Mouse (Mus musculus) stomach, embryonic 16.5 days (tissue): ENCODE measurements at regions not wholly inside any gene's neighbourhood (a gene's known extent, or its start where the extent isn't known, plus 50 kb on each side); places are given as distances from the start of the nearest gene placed in this dataset.
A peak's percentile ranks its signal among the peaks of the same experiment; 100 is the strongest.

Source experiments
- ATAC-seq: fragments of 200-750 bp; cut with Nextera tagmentation; 2 replicates; pipeline ENCODE4 v1.8.0; 2017; ENCODE audit warnings: moderate number of reproducible peaks, moderate TSS enrichment; ENCODE audit not compliant: insufficient read depth, low FRiP score
- H3K27ac ChIP-seq: fragments of 300-500 bp; sonication (generic); 2 replicates; pipeline ENCODE4 v1.5.1; 2014; ENCODE audit warnings: low read length
- H3K27me3 ChIP-seq: fragments of 300-500 bp; sonication (generic); 2 replicates; pipeline ENCODE4 v1.6.1; 2014; ENCODE audit warnings: low read length, control low read depth, mixed read lengths; ENCODE audit not compliant: control insufficient read depth, insufficient read depth
- H3K36me3 ChIP-seq: fragments of 300-500 bp; sonication (generic); 2 replicates; pipeline ENCODE4 v1.6.1; 2014; ENCODE audit warnings: low read length; ENCODE audit not compliant: control insufficient read depth, insufficient read depth
- H3K4me1 ChIP-seq: fragments of 300-500 bp; sonication (generic); 2 replicates; pipeline ENCODE4 v1.6.1; 2014; ENCODE audit warnings: low read length, control low read depth, mixed read lengths; ENCODE audit not compliant: control insufficient read depth, insufficient read depth
- H3K4me2 ChIP-seq: fragments of 300-500 bp; sonication (generic); 2 replicates; pipeline ENCODE4 v1.6.1; 2014; ENCODE audit warnings: low read depth, low read length, mixed read lengths
- H3K4me3 ChIP-seq: fragments of 300-500 bp; sonication (generic); replicated peaks from 2 replicates; pipeline ENCODE4 v1.5.1; 2014; ENCODE audit warnings: mild to moderate bottlenecking, low read length
- H3K9ac ChIP-seq: fragments of 300-500 bp; sonication (generic); 2 replicates; pipeline ENCODE4 v1.6.1; 2014; ENCODE audit warnings: low read length
- H3K9me3 ChIP-seq: fragments of 300-500 bp; sonication (generic); replicated peaks from 2 replicates; pipeline ENCODE4 v1.6.1; 2016; ENCODE audit warnings: low read length, control low read depth; ENCODE audit not compliant: control insufficient read depth
- WGBS: fragments of 180-500 bp; shearing (Covaris S2); extraction: QIAGEN DNeasy Blood & Tissue Kit; methylation state at CpG from one replicate; pipeline ENCODE4 v1.1.7; 2014; 5-methylcytosine and 5-hydroxymethylcytosine counted together

- H3K27ac ChIP-seq = no peak overlapping the region
- no peaks in the 10 kb centered on the region for H3K4me1 ChIP-seq
- no peak overlapping the region for H3K4me3 ChIP-seq
- no peaks in the 10 kb centered on the region for H3K27me3 ChIP-seq
- no peak overlapping the region for H3K4me2 ChIP-seq
- no peaks in the 10 kb centered on the region for H3K9me3 ChIP-seq
- WGBS = 28% methylated on average over 3 of the region's 3 CpGs
- ATAC-seq = no peak
- no peaks in the 10 kb centered on the region for H3K36me3 ChIP-seq
- no peak overlapping the region for H3K9ac ChIP-seq
Observed at GRCm38 (mm10) chr5:149815879-149816278, 137.8 kb downstream of the B3glct start.

- no peak for ATAC-seq
- Histone ChIP-seq H3K27ac (no peak overlapping the region), H3K27me3 (no peaks in the 10 kb centered on the region), H3K9ac (no peak overlapping the region), H3K36me3 (no peaks in the 10 kb centered on the region), H3K9me3 (no peaks in the 10 kb centered on the region), H3K4me1 (no peaks in the 10 kb centered on the region), H3K4me3 (no peak overlapping the region), H3K4me2 (no peak overlapping the region)
- WGBS = 47% methylated on average over 6 of the region's 6 CpGs
Observed at GRCm38 (mm10) chr5:149818812-149819211, 140.8 kb downstream of the B3glct start.

GRCm38 (mm10) chr5:149823821-149824220, 145.8 kb downstream of the B3glct start:
- Histone ChIP-seq H3K4me1 (no peaks in the 10 kb centered on the region), H3K36me3 (no peaks in the 10 kb centered on the region), H3K4me2 (no peak overlapping the region), H3K27me3 (no peaks in the 10 kb centered on the region), H3K9ac (no peak overlapping the region), H3K4me3 (no peak overlapping the region), H3K9me3 (no peaks in the 10 kb centered on the region), H3K27ac (no peak overlapping the region)
- 78% methylated on average over 9 of the region's 9 CpGs for WGBS
- ATAC-seq = no peak

- Histone ChIP-seq H3K9me3 (no peaks in the 10 kb centered on the region), H3K4me1 (peaks cover 4% of the 10 kb centered on the region; the same call in 1 of the 2 replicates), H3K36me3 (no peaks in the 10 kb centered on the region), H3K4me2 (no peak overlapping the region), H3K9ac (no peak overlapping the region), H3K4me3 (no peak overlapping the region), H3K27me3 (no peaks in the 10 kb centered on the region), H3K27ac (no peak overlapping the region)
- WGBS = 47% methylated on average over 3 of the region's 3 CpGs
- ATAC-seq = no peak
Observed at GRCm38 (mm10) chr5:149827599-149827998, 149.6 kb downstream of the B3glct start.

GRCm38 (mm10) chr5:149831122-149831861, 153.3 kb downstream of the B3glct start:
- peaks cover 4% of the 10 kb centered on the region; the same call in 1 of the 2 replicates for H3K4me1 ChIP-seq
- H3K36me3 ChIP-seq = no peaks in the 10 kb centered on the region
- no peaks in the 10 kb centered on the region for H3K27me3 ChIP-seq
- peak overlapping the region; percentile 58 for H3K4me2 ChIP-seq
- no peaks in the 10 kb centered on the region for H3K9me3 ChIP-seq
- peak overlapping the region; percentile 42 for H3K4me3 ChIP-seq
- no peak overlapping the region for H3K27ac ChIP-seq
- 4% methylated on average over 28 of the region's 28 CpGs for WGBS
- H3K9ac ChIP-seq = peak overlapping the region; percentile 59
- ATAC-seq = no peak

- WGBS = 70% methylated on average over 2 of the region's 2 CpGs
- no peak overlapping the region for H3K4me2 ChIP-seq
- no peaks in the 10 kb centered on the region for H3K27me3 ChIP-seq
- H3K4me3 ChIP-seq = no peak overlapping the region
- H3K4me1 ChIP-seq = no peaks in the 10 kb centered on the region
- no peak for ATAC-seq
- H3K27ac ChIP-seq = no peak overlapping the region
- H3K36me3 ChIP-seq = no peaks in the 10 kb centered on the region
- no peaks in the 10 kb centered on the region for H3K9me3 ChIP-seq
- H3K9ac ChIP-seq = no peak overlapping the region
Observed at GRCm38 (mm10) chr5:149837379-149837778, 159.3 kb downstream of the B3glct start.

- H3K9me3 ChIP-seq = no peaks in the 10 kb centered on the region
- ATAC-seq = no peak
- no peak overlapping the region for H3K4me3 ChIP-seq
- H3K27ac ChIP-seq = no peak overlapping the region
- no peaks in the 10 kb centered on the region for H3K27me3 ChIP-seq
- WGBS = 58% methylated on average over 6 of the region's 6 CpGs
- H3K9ac ChIP-seq = no peak overlapping the region
- H3K36me3 ChIP-seq = no peaks in the 10 kb centered on the region
- no peaks in the 10 kb centered on the region for H3K4me1 ChIP-seq
- H3K4me2 ChIP-seq = no peak overlapping the region
Observed at GRCm38 (mm10) chr5:149842491-149842890, 164.5 kb downstream of the B3glct start.

GRCm38 (mm10) chr5:149843310-149843709, 165.3 kb downstream of the B3glct start:
- H3K27me3 ChIP-seq = no peaks in the 10 kb centered on the region
- no peaks in the 10 kb centered on the region for H3K9me3 ChIP-seq
- no peak overlapping the region for H3K4me3 ChIP-seq
- 55% methylated on average over 7 of the region's 7 CpGs for whole genome bisulfite sequencing
- no peaks in the 10 kb centered on the region for H3K4me1 ChIP-seq
- no peaks in the 10 kb centered on the region for H3K36me3 ChIP-seq
- H3K27ac ChIP-seq = no peak overlapping the region
- no peak overlapping the region for H3K9ac ChIP-seq
- no peak overlapping the region for H3K4me2 ChIP-seq
- ATAC-seq = no peak

- WGBS = 77% methylated on average over 8 of the region's 8 CpGs
Observed at GRCm38 (mm10) chr5:149845256-149845655, 167.2 kb downstream of the B3glct start.

More at GRCm38 (mm10) chr5:149845256-149845655, 167.2 kb downstream of the B3glct start:
- Histone ChIP-seq H3K9ac (no peak overlapping the region), H3K4me1 (no peaks in the 10 kb centered on the region), H3K4me3 (no peak overlapping the region), H3K27me3 (no peaks in the 10 kb centered on the region), H3K27ac (no peak overlapping the region), H3K36me3 (no peaks in the 10 kb centered on the region), H3K4me2 (no peak overlapping the region), H3K9me3 (no peaks in the 10 kb centered on the region)
- no peak for ATAC-seq
